Mouse (Mus musculus) MEL (cell line): ENCODE measurements around the gene Ociad2. TPM values are rescaled to one million over a fixed set of nuclear protein-coding genes. Genes with fewer than 3 reads are reported as not detected.

Experiments used
- DNase-seq: peaks from one replicate; pipeline ENCODE4 v3.0.0; 2011; ENCODE audit warnings: low read depth, low spot score
- H3K27ac ChIP-seq: 2 replicates; pipeline ENCODE4 v1.5.1; 2012; ENCODE audit warnings: low read depth, mild to moderate bottlenecking, control low read depth, low read length, moderate library complexity; ENCODE audit not compliant: control insufficient read depth
- H3K27me3 ChIP-seq, 2 experiments: fragments of 150-350 bp in 1 of 2; sonication (generic) in 1 of 2; 2 replicates each; pipeline ENCODE4 v1.6.1; 2012; ENCODE audit warnings: low read length in 2 of 2, mild to moderate bottlenecking in 2 of 2, improper control_type of control experiment in 1 of 2, moderate library complexity in 1 of 2; ENCODE audit not compliant: insufficient read depth in 2 of 2, control insufficient read depth in 1 of 2
- H3K36me3 ChIP-seq, 2 experiments: 2 replicates each; pipeline ENCODE4 v1.6.1; 2012 to 2014; ENCODE audit warnings: low read length in 2 of 2, improper control_type of control experiment in 1 of 2, inconsistent platforms in 1 of 2, mild to moderate bottlenecking in 1 of 2; ENCODE audit not compliant: insufficient read depth in 2 of 2, control insufficient read depth in 1 of 2
- H3K4me1 ChIP-seq, 2 experiments: fragments of 150-350 bp in 1 of 2; sonication (generic) in 1 of 2; 2 replicates each; pipeline ENCODE4 v1.6.1; 2012; ENCODE audit warnings: low read length in 2 of 2, improper control_type of control experiment in 1 of 2, mild to moderate bottlenecking in 1 of 2; ENCODE audit not compliant: insufficient read depth in 2 of 2, control insufficient read depth in 1 of 2
- H3K4me3 ChIP-seq, 2 experiments: fragments of 150-350 bp in 1 of 2; sonication (generic) in 1 of 2; 2 replicates each; pipeline ENCODE4 v1.5.1; 2012; ENCODE audit warnings: low read depth in 2 of 2, low read length in 2 of 2, mild to moderate bottlenecking in 2 of 2, moderate library complexity in 2 of 2, control low read depth in 1 of 2, improper control_type of control experiment in 1 of 2; ENCODE audit not compliant: control insufficient read depth in 1 of 2, insufficient read depth in 1 of 2
- H3K79me2 ChIP-seq: 2 replicates; pipeline ENCODE4 v1.6.1; 2012; ENCODE audit warnings: mild to moderate bottlenecking, low read length, moderate library complexity; ENCODE audit not compliant: control insufficient read depth, poor library complexity, insufficient read depth
- H3K9ac ChIP-seq: 2 replicates; pipeline ENCODE4 v1.6.1; 2012; ENCODE audit warnings: low read depth, mild to moderate bottlenecking, control low read depth, low read length, moderate library complexity; ENCODE audit not compliant: control insufficient read depth, poor library complexity, severe bottlenecking
- H3K9me3 ChIP-seq: fragments of 150-350 bp; sonication (generic); replicated peaks from 2 replicates; pipeline ENCODE4 v1.6.1; 2012; ENCODE audit warnings: mild to moderate bottlenecking, low read length, improper control_type of control experiment, moderate library complexity; ENCODE audit not compliant: insufficient read depth
- CHD2 ChIP-seq: IDR thresholded peaks from 2 replicates; pipeline ENCODE4 v1.6.1; 2011; ENCODE audit warnings: low read length, improper control_type of control experiment
- CTCF ChIP-seq, 3 experiments: IDR thresholded peaks in 2 of 3; conservative IDR thresholded peaks in 1 of 3; 2 replicates each; pipeline ENCODE4 v1.5.1; 2011 to 2012; ENCODE audit warnings: low read length in 3 of 3, low read depth in 2 of 3, mild to moderate bottlenecking in 2 of 3, improper control_type of control experiment in 1 of 3, inconsistent platforms in 1 of 3, mixed read lengths in 1 of 3, moderate library complexity in 1 of 3; ENCODE audit not compliant: control insufficient read depth in 1 of 3, insufficient read depth in 1 of 3, poor library complexity in 1 of 3, severe bottlenecking in 1 of 3
- E2F4 ChIP-seq: IDR thresholded peaks from 2 replicates; pipeline ENCODE4 v1.6.1; 2011; ENCODE audit warnings: low read depth, low read length, improper control_type of control experiment, borderline replicate concordance
- ELF1 ChIP-seq: IDR thresholded peaks from 2 replicates; pipeline ENCODE4 v1.6.1; 2014; ENCODE audit warnings: low read depth, mild to moderate bottlenecking, inconsistent platforms, low read length, improper control_type of control experiment, moderate library complexity
- MAFK ChIP-seq: IDR thresholded peaks from 2 replicates; pipeline ENCODE4 v1.6.1; 2011; ENCODE audit warnings: low read depth, mild to moderate bottlenecking, low read length, improper control_type of control experiment, borderline replicate concordance
- MAX ChIP-seq: IDR thresholded peaks from 2 replicates; pipeline ENCODE4 v1.6.1; 2011; ENCODE audit warnings: low read length, improper control_type of control experiment
- MXI1 ChIP-seq: IDR thresholded peaks from 2 replicates; pipeline ENCODE4 v1.6.1; 2011; ENCODE audit warnings: mild to moderate bottlenecking, low read depth, low read length, improper control_type of control experiment
- MYC ChIP-seq: IDR thresholded peaks from 2 replicates; pipeline ENCODE4 v1.6.1; 2011; ENCODE audit warnings: low read depth, mild to moderate bottlenecking, low read length, improper control_type of control experiment, moderate library complexity
- NELFE ChIP-seq: IDR thresholded peaks from 2 replicates; pipeline ENCODE4 v1.6.1; 2011; ENCODE audit warnings: low read depth, low read length, improper control_type of control experiment
- POLR2AphosphoS5 ChIP-seq: IDR thresholded peaks from 2 replicates; pipeline ENCODE4 v1.6.1; 2012; ENCODE audit warnings: low read depth, borderline replicate concordance, mild to moderate bottlenecking, inconsistent platforms, low read length, moderate library complexity, mixed read lengths
- RCOR1 ChIP-seq: IDR thresholded peaks from 2 replicates; pipeline ENCODE4 v1.6.1; 2012; ENCODE audit warnings: low read depth, mild to moderate bottlenecking, inconsistent platforms, low read length, improper control_type of control experiment
- SMC3 ChIP-seq: IDR thresholded peaks from 2 replicates; pipeline ENCODE4 v1.6.1; 2011; ENCODE audit warnings: low read depth, low read length, improper control_type of control experiment
- TBP ChIP-seq: IDR thresholded peaks from 2 replicates; pipeline ENCODE4 v1.8.0; 2011; ENCODE audit warnings: low read depth, low read length, improper control_type of control experiment
- ZC3H11A ChIP-seq: IDR thresholded peaks from 2 replicates; pipeline ENCODE4 v1.6.1; 2012; ENCODE audit warnings: low read depth, mild to moderate bottlenecking, inconsistent platforms, low read length, improper control_type of control experiment
- ZKSCAN1 ChIP-seq: IDR thresholded peaks from 2 replicates; pipeline ENCODE4 v1.6.1; 2012; ENCODE audit warnings: low read depth, mild to moderate bottlenecking, inconsistent platforms, low read length, improper control_type of control experiment, moderate library complexity
- ZMIZ1 ChIP-seq: IDR thresholded peaks from 2 replicates; pipeline ENCODE4 v1.6.1; 2012; ENCODE audit warnings: low read depth, mild to moderate bottlenecking, inconsistent platforms, low read length, improper control_type of control experiment, moderate library complexity
- polyA plus RNA-seq, 2 experiments: library from polyadenylated mRNA; stranded (reverse) in 1 of 2; unstranded in 1 of 2; fragments of >175 nt in 1 of 2; fragments of >200 nt in 1 of 2; gene quantifications; 2 replicates each; pipeline versions ENCODE4 v1.2.1 to v1.2.4; 2012; ENCODE audit warnings: low replicate concordance in 2 of 2, low read depth in 1 of 2; ENCODE audit not compliant: insufficient read length in 2 of 2, insufficient read depth in 1 of 2, missing spikeins in 1 of 2
- total RNA-seq: library from RNA; depleted of rRNA; stranded (reverse); fragments of 300-350 nt; gene quantifications from 2 replicates; pipeline ENCODE4 v1.2.3, GENCODE M21; 2012; rRNA removed

Ociad2 gene
- total and polyA plus RNA-seq, 3 experiments = 3.9 to 11.0 TPM; not detected in 1

GRCm38 (mm10) chr5:73279190-73279589, 61.6 kb downstream of the Ociad2 start:
- TF ChIP-seq SMC3 (no peak), CHD2 (no peak), ZKSCAN1 (no peak), RCOR1 (no peak), CTCF (IDR thresholded peaks at IDR 0.05 in 2 of 3, conservative IDR thresholded peaks at IDR 0.05 in 1 of 3; ENCODE audit: control insufficient read depth in 1 of 3, insufficient read depth in 1 of 3, low read depth in 2 of 3, low read length in 3 of 3, poor library complexity in 1 of 3, severe bottlenecking in 1 of 3) (no peak), MAFK (no peak), E2F4 (no peak), MYC (no peak), NELFE (no peak), TBP (no peak), MXI1 (no peak)
- TF ChIP-seq, all 39 proteins: peak for 0
- Histone ChIP-seq H3K27ac (no peak overlapping the region), H3K79me2 (no peaks in the 10 kb centered on the region), H3K36me3 (no peaks in the 10 kb centered on the region; a peak in 1 of 4 replicates), H3K27me3 (no peaks in the 10 kb centered on the region; a peak in 1 of 4 replicates), H3K4me3 (no peak overlapping the region), H3K4me1 (peaks cover 3 to 6% of the 10 kb centered on the region in 2 experiments; a peak in 3 of 4 replicates), H3K9me3 (no peaks in the 10 kb centered on the region), H3K9ac (no peak overlapping the region)
- no peak for DNase-seq

GRCm38 (mm10) chr5:73274941-73275340, 65.9 kb downstream of the Ociad2 start:
- Histone ChIP-seq H3K27me3 (no peaks in the 10 kb centered on the region; a peak in 1 of 4 replicates), H3K36me3 (peaks cover 0 to 4% of the 10 kb centered on the region in 2 experiments; a peak in 1 of 4 replicates), H3K79me2 (no peaks in the 10 kb centered on the region), H3K9ac (no peak overlapping the region), H3K4me3 (no peak overlapping the region), H3K4me1 (peaks cover 0 to under 1% of the 10 kb centered on the region in 2 experiments; a peak in 2 of 4 replicates), H3K9me3 (no peaks in the 10 kb centered on the region), H3K27ac (no peak overlapping the region)
- no peak for DNase-seq
- TF ChIP-seq ZMIZ1 (no peak), NELFE (no peak), POLR2AphosphoS5 (no peak), ELF1 (no peak), CHD2 (no peak), ZC3H11A (no peak)

- DNase-seq = no peak
- H3K36me3 ChIP-seq = peaks cover 0 to 6% of the 10 kb centered on the region in 2 experiments; a peak in 2 of 4 replicates
- no peaks in the 10 kb centered on the region; a peak in 1 of 4 replicates for H3K27me3 ChIP-seq
- no peaks in the 10 kb centered on the region for H3K79me2 ChIP-seq
- H3K4me3 ChIP-seq = no peak overlapping the region
- no peak overlapping the region for H3K9ac ChIP-seq
- H3K9me3 ChIP-seq = no peaks in the 10 kb centered on the region
- no peak overlapping the region for H3K27ac ChIP-seq
- no peak for TF ChIP-seq RCOR1
- TF ChIP-seq MAX = 0 out of 2 replicates have a peak, but pooled peaks have one; percentile 16
- H3K4me1 ChIP-seq = peaks cover 0 to 4% of the 10 kb centered on the region in 2 experiments; a peak in 3 of 4 replicates
Observed at GRCm38 (mm10) chr5:73273171-73273570, 67.7 kb downstream of the Ociad2 start.

Other genes with a start within 250 kb of the Ociad2 start
- 18.8 and 21.5 TPM in 2 replicates for gene Fryl, start 84.4 kb downstream of the Ociad2 start, total RNA-seq
- 100 to 1,000 TPM in 1 of 2 experiments, 10 to 100 TPM in 1; 39.7 to 188 TPM for gene Fryl, start 84.4 kb downstream of the Ociad2 start, polyA plus RNA-seq
- 103 and 110 TPM in 2 replicates for gene Ociad1, start 48.2 kb downstream of the Ociad2 start, total RNA-seq
- gene Ociad1, start 48.2 kb downstream of the Ociad2 start, polyA plus RNA-seq = 100 to 1,000 TPM in 1 of 2 experiments, not detected in 1; 221 TPM
- not detected in 2 replicates for gene Cwh43, start 65.0 kb upstream of the Ociad2 start, total RNA-seq
- gene Cwh43, start 65.0 kb upstream of the Ociad2 start, polyA plus RNA-seq = not detected
- 7.6 and 9.2 TPM in 2 replicates for gene Dcun1d4, start 140.0 kb upstream of the Ociad2 start, total RNA-seq
- gene Dcun1d4, start 140.0 kb upstream of the Ociad2 start, polyA plus RNA-seq = 10 to 100 TPM in 1 of 2 experiments, not detected in 1; 10.0 TPM